Mouse (Mus musculus) mouse embryonic stem cell (cell line): ENCODE measurements around the gene Eif2a.

Experiments used
- in situ Hi-C, 2 experiments: fragments of 300-500 bp; cut with MboI; formaldehyde crosslinking; loops; 1 replicate in 1 of 2; 3 replicates in 1 of 2; pipeline ENCODE4 v1.14.3; 2019 to 2020; ENCODE audit warnings: low sequenced_read_pairs in 2 of 2, low pct_unique_long_range_greater_than_20kb in 1 of 2, mixed read lengths in 1 of 2; ENCODE audit not compliant: unreplicated experiment in 1 of 2

Eif2a gene

GRCm38 (mm10) chr3:58525652-58526407 lies at the start of gene Eif2a, which contains the start of gene Serp1:
Gene Eif2a, plus strand, starts transcription at chr3:58525821.
Gene Serp1, minus strand, starts transcription at chr3:58525892.
- in situ Hi-C loops, result no loop called here

DNA sequence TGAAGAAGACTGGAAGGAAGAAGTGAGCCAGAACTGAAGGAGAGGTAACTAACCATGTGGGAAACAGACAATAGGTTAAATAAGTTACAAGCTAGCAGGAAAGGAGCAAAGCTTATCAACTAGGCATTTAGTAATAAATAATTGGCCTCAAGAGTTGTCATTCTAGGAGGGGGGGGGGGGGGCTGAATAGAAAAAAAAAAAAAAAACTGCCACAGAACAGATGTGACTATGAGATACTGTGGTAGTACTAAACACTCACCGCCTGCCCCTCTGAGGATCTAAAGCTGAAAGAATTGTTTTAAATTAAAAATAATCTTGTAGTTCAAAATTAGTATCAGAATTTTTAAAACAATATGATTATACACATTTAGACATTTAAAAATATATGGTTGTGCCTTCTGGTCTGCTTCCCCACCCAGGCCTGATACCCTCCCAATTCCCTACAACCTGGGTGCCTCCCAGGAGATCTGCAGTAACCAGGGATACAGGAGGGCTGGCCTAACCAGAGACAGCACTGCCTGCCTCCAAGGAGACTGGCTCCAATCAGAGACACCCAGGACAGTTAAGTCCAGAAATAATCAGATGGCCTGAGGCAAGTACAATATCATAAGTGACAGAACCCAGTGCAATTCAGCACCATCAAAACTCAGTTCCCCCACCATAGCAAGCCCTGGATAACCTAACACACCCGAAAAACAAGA lies 46.7 kb upstream of the Eif2a start:
- in situ Hi-C loops, result no loop called here

- in situ Hi-C loops, result no loop called here
These were observed 39.7 kb upstream of the Eif2a start for GRCm38 (mm10) chr3:58485883-58486282.

GRCm38 (mm10) chr3:58487121-58487520 lies 38.5 kb upstream of the Eif2a start:
- in situ Hi-C loops, result no loop called here

DNA sequence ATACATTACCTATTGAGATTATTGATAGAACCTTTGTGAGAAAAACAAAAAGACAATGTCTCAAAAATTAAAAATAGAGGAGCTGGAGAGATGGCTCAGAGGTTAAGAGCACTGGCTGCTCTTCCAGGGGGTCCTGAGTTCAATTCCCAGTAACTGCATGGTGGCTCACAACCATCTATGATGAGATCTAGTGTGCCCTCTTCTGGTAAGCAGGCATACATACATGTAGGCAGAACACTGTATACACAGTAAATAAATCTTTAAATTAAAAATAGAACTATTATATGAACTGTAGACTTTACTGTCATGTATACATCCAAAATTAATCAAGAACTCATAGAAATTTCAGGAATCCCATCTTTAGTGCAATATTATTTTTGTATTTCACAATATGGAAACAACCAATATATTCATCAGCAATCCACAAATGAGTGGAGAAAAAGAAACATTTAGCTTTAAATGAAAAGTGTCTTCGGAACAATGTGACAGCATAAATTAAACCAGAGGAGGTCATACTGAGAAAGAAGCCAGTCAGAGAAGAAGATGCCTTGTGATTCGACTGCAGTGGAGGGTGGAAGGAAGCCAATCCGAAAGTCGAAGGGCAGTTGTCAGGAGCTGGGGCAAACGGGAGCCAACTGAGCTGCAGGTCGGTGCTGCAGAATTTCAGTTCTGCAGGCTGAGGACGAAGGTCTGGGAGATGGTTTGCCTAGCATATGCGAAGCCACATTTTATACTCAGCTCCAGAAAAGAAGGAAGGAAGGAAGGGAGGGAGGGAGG lies 37.4 kb upstream of the Eif2a start:
- in situ Hi-C loops, result no loop called here

- in situ Hi-C loops, result loop anchor here in 1 of 2 experiments (10.0 kb wide), 2 partner anchors 224 to 326 kb away; no protein-coding TSS in a partner anchor
These were observed 34.8 kb upstream of the Eif2a start for GRCm38 (mm10) chr3:58490787-58491186.

GRCm38 (mm10) chr3:58493621-58494020 lies 32.0 kb upstream of the Eif2a start:
- in situ Hi-C loops, result loop anchor here in 1 of 2 experiments (10.0 kb wide), 2 partner anchors 221 to 329 kb away; no protein-coding TSS in a partner anchor

GRCm38 (mm10) chr3:58501961-58502360 lies 23.7 kb upstream of the Eif2a start:
- in situ Hi-C loops, result loop anchor here in 1 of 2 experiments (25.0 kb wide), 1 partner anchor 285 kb away; no protein-coding TSS in a partner anchor

DNA sequence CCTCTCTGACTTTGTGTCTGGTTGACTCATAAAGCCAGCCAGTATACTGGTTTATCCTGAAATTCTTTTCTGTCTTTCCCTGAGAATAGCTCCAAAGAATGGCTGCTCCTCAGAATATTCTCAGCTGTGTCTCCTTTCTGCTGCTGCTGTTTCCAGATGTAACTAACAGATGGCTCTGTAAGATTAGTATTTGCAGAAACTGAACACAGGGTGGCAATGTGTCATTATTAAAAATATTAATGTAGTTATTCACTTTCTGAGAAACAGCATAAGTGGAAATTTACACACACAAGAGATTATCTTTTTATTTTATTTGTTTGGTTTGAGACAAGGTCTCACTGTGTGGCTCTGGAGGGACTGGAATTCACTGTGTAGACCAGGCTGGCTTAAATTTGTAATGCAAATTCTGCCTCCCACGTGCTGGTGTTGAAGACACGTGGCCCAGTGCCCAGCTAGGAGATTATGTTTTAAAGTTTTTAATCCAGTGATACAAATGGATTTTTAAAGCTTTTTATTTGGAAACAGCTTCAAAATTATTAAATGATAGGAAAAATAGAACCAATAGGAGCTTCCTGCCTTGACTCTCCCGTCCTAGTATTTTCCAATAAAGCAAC lies 21.8 kb upstream of the Eif2a start:
- in situ Hi-C loops, result loop anchor here in 1 of 2 experiments (25.0 kb wide), 1 partner anchor 283 kb away; no protein-coding TSS in a partner anchor

- in situ Hi-C loops, result loop anchor here in 1 of 2 experiments (25.0 kb wide), 1 partner anchor 283 kb away; no protein-coding TSS in a partner anchor
These were observed 20.9 kb upstream of the Eif2a start for GRCm38 (mm10) chr3:58504676-58505075.

- in situ Hi-C loops, result loop anchor here in 1 of 2 experiments (25.0 kb wide), 1 partner anchor 279 kb away; no protein-coding TSS in a partner anchor
These were observed 17.4 kb upstream of the Eif2a start for GRCm38 (mm10) chr3:58508020-58508750.

GRCm38 (mm10) chr3:58511581-58511980 lies 14.0 kb upstream of the Eif2a start:
- in situ Hi-C loops, result loop anchor here in 1 of 2 experiments (10.0 to 25.0 kb wide), 2 partner anchors 133 to 276 kb away; no protein-coding TSS in a partner anchor

DNA sequence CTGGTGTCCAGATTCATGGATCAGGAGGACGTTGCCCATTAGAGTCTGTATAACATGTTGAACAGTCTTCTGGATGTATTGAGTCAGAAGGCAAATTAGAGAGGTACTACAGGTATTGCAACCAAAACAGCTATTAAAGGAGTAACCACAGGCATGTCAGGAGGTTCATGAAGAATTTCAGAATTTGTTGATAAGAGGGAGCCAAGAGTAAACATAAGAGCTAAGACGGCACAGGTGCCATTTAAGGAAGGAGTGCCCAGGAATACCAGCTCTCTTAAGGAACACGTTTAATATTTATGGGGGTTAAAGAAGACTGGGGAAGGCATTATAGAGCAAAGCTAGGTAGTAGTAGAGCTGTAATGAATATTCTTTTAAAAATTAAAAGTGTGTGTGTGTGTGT lies 12.9 kb upstream of the Eif2a start:
- in situ Hi-C loops, result loop anchor here in 1 of 2 experiments (10.0 to 25.0 kb wide), 2 partner anchors 132 to 275 kb away; no protein-coding TSS in a partner anchor

DNA sequence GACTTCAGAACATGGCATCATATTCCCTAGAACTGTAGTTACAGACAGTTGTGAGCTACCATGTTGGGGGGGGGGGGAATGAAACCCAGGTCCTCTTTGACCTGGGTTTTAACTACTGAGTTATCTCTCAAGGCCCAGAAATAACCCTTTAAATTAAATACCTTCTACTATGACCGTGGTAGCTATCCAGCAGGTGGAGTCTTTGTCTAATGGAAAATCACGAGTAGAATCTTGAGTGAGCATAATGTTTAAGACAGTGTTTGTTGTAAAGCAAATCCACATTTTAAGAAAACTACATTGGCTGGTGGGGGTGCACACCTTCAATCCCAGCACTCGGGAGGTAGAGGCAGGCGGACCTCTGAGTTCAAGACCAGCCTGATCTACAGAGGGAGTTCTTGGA lies 12.1 kb upstream of the Eif2a start:
- in situ Hi-C loops, result loop anchor here in 1 of 2 experiments (10.0 to 25.0 kb wide), 2 partner anchors 131 to 274 kb away; no protein-coding TSS in a partner anchor

DNA sequence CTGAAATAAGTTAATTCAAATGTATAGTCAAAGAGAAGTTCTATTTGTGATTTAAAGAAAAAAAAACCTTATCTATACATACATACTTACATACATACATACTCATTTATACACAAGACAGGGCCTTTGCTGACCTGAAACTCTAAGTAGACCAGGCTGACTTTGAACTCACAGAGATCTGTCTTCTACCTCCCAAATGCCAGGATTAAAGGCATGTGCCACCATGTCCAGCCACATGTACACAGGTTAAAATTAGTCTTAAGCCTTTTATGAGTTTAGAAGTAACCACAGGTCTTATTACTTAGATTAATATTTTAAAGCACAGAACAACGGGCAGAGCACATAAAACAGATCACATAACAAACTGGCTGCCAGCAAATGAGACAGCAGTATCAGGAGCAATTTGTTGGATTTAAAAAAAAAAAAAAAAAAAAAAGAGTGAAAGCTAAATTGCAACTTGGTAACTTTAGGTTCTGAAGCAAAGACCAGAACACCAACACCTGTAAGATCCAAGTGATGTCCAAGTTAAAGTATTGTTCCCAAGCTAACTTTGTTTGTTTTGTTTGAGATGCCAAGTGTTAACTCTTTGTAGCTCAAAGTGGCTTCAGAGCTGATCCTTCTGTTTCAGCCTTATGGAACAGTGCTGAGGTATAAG lies 9.5 kb upstream of the Eif2a start:
- in situ Hi-C loops, result loop anchor here in 1 of 2 experiments (10.0 to 25.0 kb wide), 2 partner anchors 129 to 271 kb away; no protein-coding TSS in a partner anchor

GRCm38 (mm10) chr3:58516602-58516976 lies 9.0 kb upstream of the Eif2a start:
- in situ Hi-C loops, result loop anchor here in 1 of 2 experiments (10.0 to 25.0 kb wide), 2 partner anchors 128 to 271 kb away; no protein-coding TSS in a partner anchor

DNA sequence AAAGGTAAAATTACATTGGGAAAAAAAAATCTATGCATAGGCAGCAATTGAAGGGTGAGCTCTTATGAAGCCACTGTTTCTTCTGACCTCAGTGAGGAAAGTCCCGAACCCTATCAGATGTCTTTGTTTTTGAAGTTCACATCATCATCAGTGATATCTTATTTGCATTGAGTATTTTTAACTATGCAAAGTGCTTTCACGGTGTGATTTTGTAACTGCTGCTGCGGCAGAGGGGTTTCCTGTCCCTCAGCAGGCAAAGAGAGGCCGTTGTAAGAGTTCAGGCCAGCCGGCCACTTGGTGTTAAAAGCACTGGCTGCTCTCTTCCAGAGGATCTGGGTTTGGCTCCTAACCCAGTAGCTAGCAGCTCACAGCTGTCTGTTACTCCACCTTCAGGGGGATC lies 8.4 kb upstream of the Eif2a start:
- in situ Hi-C loops, result loop anchor here in 1 of 2 experiments (10.0 to 25.0 kb wide), 2 partner anchors 128 to 270 kb away; no protein-coding TSS in a partner anchor
